13 mouse cellular contexts compared by ENCODE assay signal in the genomic region with DNA sequence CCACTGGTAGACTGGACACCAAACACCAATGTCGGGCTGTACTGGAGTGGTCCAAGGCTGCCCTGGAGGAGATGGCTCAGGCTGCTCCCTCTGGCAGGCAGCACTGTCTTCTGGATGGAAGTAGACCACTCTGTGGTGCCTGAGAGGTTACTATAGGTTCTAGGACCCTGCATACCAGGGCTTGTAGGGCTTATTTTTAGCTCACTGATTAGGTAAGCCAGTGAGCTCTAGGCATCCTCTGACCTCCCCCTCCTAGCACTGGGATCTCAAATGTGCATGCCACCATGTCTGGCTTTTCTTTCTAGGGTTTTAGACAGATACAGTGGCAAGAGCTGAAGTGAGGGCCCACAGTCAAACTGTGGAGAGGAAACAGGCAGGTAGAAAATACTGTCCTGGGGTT. TPM values are rescaled to one million over a fixed set of nuclear protein-coding genes. Genes with fewer than 3 reads are reported as not detected.
DNase-seq lines count a peak whose midpoint lies in the region; ATAC-seq and TF ChIP-seq lines count a peak whose summit lies in the region.
"Had no signal": no experiment of that assay in that cellular context is flagged by ENCODE, and none has a peak within 500 bp of the region (broad histone marks: within the 10 kb centered on the region; RNA-seq: fewer than 3 reads in every experiment).

No protein-coding gene starts in this region.

- no peaks in the 10 kb centered on the region for H3K36me3 ChIP-seq in heart, embryonic 15.5 days
- H3K36me3 ChIP-seq in liver, embryonic 13.5 days, result no peaks in the 10 kb centered on the region
- no peaks in the 10 kb centered on the region for H3K36me3 ChIP-seq in liver, postnatal 0 days (replicated peaks; ENCODE audit: insufficient read depth, low read length)
- no peaks in the 10 kb centered on the region for H3K36me3 ChIP-seq in embryonic facial prominence, embryonic 11.5 days (replicated peaks; ENCODE audit: control insufficient read depth, insufficient read depth, low read depth, low read length)
- no peaks in the 10 kb centered on the region for H3K36me3 ChIP-seq in limb, embryonic 11.5 days (ENCODE audit: control insufficient read depth, insufficient read depth, low read length)
- H3K36me3 ChIP-seq: hindbrain, embryonic 13.5 days had no signal

- peaks cover 86% of the 10 kb centered on the region for H3K4me1 ChIP-seq in heart, embryonic 15.5 days (replicated peaks)
- peaks cover 87% of the 10 kb centered on the region for H3K4me1 ChIP-seq in liver, embryonic 13.5 days (replicated peaks)
- peaks cover 40% of the 10 kb centered on the region for H3K4me1 ChIP-seq in liver, postnatal 0 days (ENCODE audit: insufficient read depth)
- H3K4me1 ChIP-seq in embryonic facial prominence, embryonic 11.5 days (ENCODE audit: control insufficient read depth, insufficient read depth, low read length), result peaks cover 29% of the 10 kb centered on the region
- H3K4me1 ChIP-seq in limb, embryonic 11.5 days (ENCODE audit: control insufficient read depth, insufficient read depth, low read length), result peaks cover 60% of the 10 kb centered on the region

- intact Hi-C loops in heart, postnatal 36 days (cut with DNase I), result no loop called here

- peak overlapping the region; percentile 39 for H3K9ac ChIP-seq in heart, embryonic 15.5 days
- H3K9ac ChIP-seq in liver, embryonic 13.5 days, result peak overlapping the region; percentile 1; the same call in 1 of the 2 replicates
- no peak overlapping the region for H3K9ac ChIP-seq in liver, postnatal 0 days (replicated peaks)
- H3K9ac ChIP-seq in embryonic facial prominence, embryonic 11.5 days (replicated peaks; ENCODE audit: low read length), result no peak overlapping the region
- no peak overlapping the region for H3K9ac ChIP-seq in limb, embryonic 11.5 days (ENCODE audit: low read length)
- H3K9ac ChIP-seq: hindbrain, embryonic 13.5 days had no signal

- DNase-seq in heart, postnatal 36 days, result no peak
- DNase-seq in liver, embryonic 13.5 days, result no peak
- DNase-seq in liver, postnatal 0 days, result no peak
- peak; percentile 16 for DNase-seq in embryonic facial prominence, embryonic 11.5 days (ENCODE audit: low spot score)
- no peak for DNase-seq in limb, embryonic 11.5 days (ENCODE audit: low spot score)
- DNase-seq in layer of hippocampus, adult 18-20 months (ENCODE audit: low spot score in 2 of 2), result no peak
- DNase-seq in right cerebral cortex, adult 2 months (ENCODE audit: low spot score in 2 of 2), result no peak
- DNase-seq: adrenal gland, adult 8-10 months; cerebellum, postnatal 25 days; retina, postnatal 1 day had no signal

- ATAC-seq in heart, embryonic 15.5 days (replicated peaks; ENCODE audit: insufficient number of reproducible peaks, insufficient read depth, low FRiP score, low read depth), result peak; percentile 44; the same call in 1 of the 2 replicates
- no peak for ATAC-seq in liver, embryonic 13.5 days (ENCODE audit: low read depth)
- ATAC-seq in liver, postnatal 0 days, result no peak
- no peak for ATAC-seq in embryonic facial prominence, embryonic 11.5 days (replicated peaks; ENCODE audit: insufficient number of reproducible peaks, low FRiP score, low TSS enrichment, low read depth)
- ATAC-seq in limb, embryonic 11.5 days (ENCODE audit: insufficient number of reproducible peaks, low FRiP score, low TSS enrichment, low read depth), result no peak

- no peak overlapping the region for H3K4me3 ChIP-seq in heart, embryonic 15.5 days
- H3K4me3 ChIP-seq in liver, embryonic 13.5 days (replicated peaks), result no peak overlapping the region
- H3K4me3 ChIP-seq in liver, postnatal 0 days (ENCODE audit: low read depth, low read length), result no peak overlapping the region
- no peak overlapping the region for H3K4me3 ChIP-seq in embryonic facial prominence, embryonic 11.5 days (ENCODE audit: low read depth, low read length)
- H3K4me3 ChIP-seq in limb, embryonic 11.5 days (ENCODE audit: low read depth, low read length), result no peak overlapping the region
- H3K4me3 ChIP-seq: erythroblast, embryonic 14.5 days; hindbrain, embryonic 13.5 days had no signal

- peak overlapping the region; percentile 47 for H3K4me2 ChIP-seq in heart, embryonic 15.5 days
- no peak overlapping the region for H3K4me2 ChIP-seq in liver, embryonic 13.5 days
- no peak overlapping the region for H3K4me2 ChIP-seq in liver, postnatal 0 days (ENCODE audit: low read depth, low read length)
- no peak overlapping the region for H3K4me2 ChIP-seq in embryonic facial prominence, embryonic 11.5 days (ENCODE audit: low read depth, low read length)
- no peak overlapping the region for H3K4me2 ChIP-seq in limb, embryonic 11.5 days (ENCODE audit: low read depth, severe bottlenecking)
- H3K4me2 ChIP-seq: hindbrain, embryonic 13.5 days had no signal

- TF ChIP-seq EP300 in liver, postnatal 0 days (IDR thresholded peaks at IDR 0.05; ENCODE audit: low read depth), result no peak

- H3K27me3 ChIP-seq in heart, embryonic 15.5 days, result no peaks in the 10 kb centered on the region
- no peaks in the 10 kb centered on the region for H3K27me3 ChIP-seq in liver, embryonic 13.5 days
- no peaks in the 10 kb centered on the region for H3K27me3 ChIP-seq in liver, postnatal 0 days (ENCODE audit: insufficient read depth, low read length)
- no peaks in the 10 kb centered on the region for H3K27me3 ChIP-seq in embryonic facial prominence, embryonic 11.5 days (ENCODE audit: control insufficient read depth, insufficient read depth, low read length)
- H3K27me3 ChIP-seq in limb, embryonic 11.5 days (ENCODE audit: control insufficient read depth, insufficient read depth, low read length), result no peaks in the 10 kb centered on the region

- no peak for TF ChIP-seq CTCF in liver, postnatal 0 days (IDR thresholded peaks at IDR 0.05; ENCODE audit: low read depth)

- 65% methylated on average over 1 of the region's 1 CpGs for WGBS in heart, embryonic 15.5 days
- WGBS in liver, embryonic 13.5 days (ENCODE audit: insufficient replicate concordance), result 78% methylated on average over 1 of the region's 1 CpGs
- WGBS in liver, postnatal 0 days (ENCODE audit: insufficient replicate concordance), result 67% methylated on average over 1 of the region's 1 CpGs
- 46% methylated on average over 1 of the region's 1 CpGs for WGBS in embryonic facial prominence, embryonic 11.5 days
- WGBS in limb, embryonic 11.5 days, result 13% methylated on average over 1 of the region's 1 CpGs

- no peaks in the 10 kb centered on the region for H3K9me3 ChIP-seq in heart, embryonic 15.5 days (replicated peaks)
- no peaks in the 10 kb centered on the region for H3K9me3 ChIP-seq in liver, embryonic 13.5 days (replicated peaks)
- no peaks in the 10 kb centered on the region for H3K9me3 ChIP-seq in liver, postnatal 0 days (ENCODE audit: low read length)
- H3K9me3 ChIP-seq in embryonic facial prominence, embryonic 11.5 days (replicated peaks; ENCODE audit: control insufficient read depth, low read length), result no peaks in the 10 kb centered on the region
- H3K9me3 ChIP-seq in limb, embryonic 11.5 days (ENCODE audit: control insufficient read depth, low read length), result no peaks in the 10 kb centered on the region
- H3K9me3 ChIP-seq: hindbrain, embryonic 13.5 days had no signal

- H3K27ac ChIP-seq in heart, embryonic 15.5 days, result peak overlapping the region; percentile 91
- H3K27ac ChIP-seq in liver, embryonic 13.5 days, result peak overlapping the region; percentile 23; the same call in 1 of the 2 replicates
- no peak overlapping the region for H3K27ac ChIP-seq in liver, postnatal 0 days (ENCODE audit: low read depth)
- 0 out of 2 replicates have a peak overlapping the region, but pooled peaks have one; percentile 22 for H3K27ac ChIP-seq in embryonic facial prominence, embryonic 11.5 days (replicated peaks; ENCODE audit: low read depth, low read length)
- peak overlapping the region; percentile 52 for H3K27ac ChIP-seq in limb, embryonic 11.5 days (replicated peaks; ENCODE audit: low read depth, low read length)

RNA-seq across cellular contexts. Expression of gene Shb, which starts 24.8 kb away (rescaled TPM):
- 8.6 and 10.7 TPM in 2 replicates for polyA plus RNA-seq in heart, embryonic 15.5 days (2015; fragmentation: Nextera tagmentation; extraction: Ambion mirVana)
- 10 to 100 TPM; 24.2 to 40.9 TPM for total RNA-seq in heart, postnatal 36 days (2021)
- 2.3 and 3.0 TPM in 2 replicates for polyA plus RNA-seq in liver, embryonic 13.5 days (2015; fragmentation: Nextera tagmentation; extraction: Ambion mirVana)
- polyA plus RNA-seq in liver, postnatal 0 days (2015; fragmentation: Nextera tagmentation; extraction: Ambion mirVana), result 2.5 and 3.2 TPM in 2 replicates
- 5.8 and 7.5 TPM in 2 replicates for polyA plus RNA-seq in embryonic facial prominence, embryonic 11.5 days (2014; fragmentation: Nextera tagmentation; extraction: Ambion mirVana)
- 6.4 and 6.5 TPM in 2 replicates for polyA plus RNA-seq in limb, embryonic 11.5 days (2014; fragmentation: Nextera tagmentation; extraction: Ambion mirVana)
- total RNA-seq in layer of hippocampus, adult 18-20 months (2021), result 10 to 100 TPM; 13.2 to 16.5 TPM

Comparison
In these comparisons a context has a peak if more than half of its experiments do, and no peak if none do; other contexts are left out.
1. H3K9ac ChIP-seq: peak in heart, embryonic 15.5 days (single experiment) and liver, embryonic 13.5 days (single experiment); none in liver, postnatal 0 days (single experiment), embryonic facial prominence, embryonic 11.5 days (single experiment) and limb, embryonic 11.5 days (single experiment).